Mouse (Mus musculus) CH12F3 (cell line): ENCODE measurements around the gene Mrps12.

Experiments
- in situ Hi-C: fragments of 300-500 bp; cut with MboI; formaldehyde crosslinking; loops from 2 replicates; pipeline ENCODE4 v1.14.3; 2020; ENCODE audit warnings: low sequenced_read_pairs

The Mrps12 gene

DNA sequence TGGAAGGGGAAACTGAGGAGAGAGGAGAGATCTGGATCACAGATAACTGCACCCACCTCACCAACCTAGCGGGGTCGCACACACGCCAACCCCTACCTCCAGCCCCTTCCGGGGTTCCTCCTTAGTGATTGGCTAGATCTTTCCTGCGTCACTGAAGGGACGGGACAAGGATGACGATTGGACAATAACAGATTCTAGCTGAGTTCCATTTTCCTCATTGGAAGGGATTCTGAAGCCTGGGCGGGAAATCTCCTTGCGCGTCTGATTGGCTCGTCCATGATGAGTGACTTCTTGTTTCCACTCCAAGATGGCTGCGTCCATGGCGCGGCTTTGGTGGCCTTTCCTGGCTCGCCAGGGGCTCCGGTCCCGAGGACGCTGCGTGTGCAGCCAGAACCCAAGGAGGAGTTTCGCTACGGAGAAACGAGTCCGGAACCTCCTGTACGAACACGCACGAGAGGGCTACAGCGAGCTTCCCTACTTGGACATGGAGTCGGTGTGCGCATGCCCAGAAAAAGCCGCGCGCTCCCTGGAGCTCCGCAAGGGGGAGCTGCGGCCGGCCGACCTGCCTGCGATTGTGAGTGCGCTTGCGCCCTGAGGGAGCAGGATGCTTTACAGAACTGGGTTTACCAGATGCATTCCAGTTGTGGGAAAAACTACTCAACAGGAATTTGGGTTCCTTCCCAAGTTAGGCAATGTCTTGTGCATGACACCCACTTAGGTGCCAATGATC is at the start of gene Mrps12, which contains the start of gene Sars2:
Gene Mrps12, minus strand, starts transcription at position 112 of the 730 bp plus-strand sequence.
Gene Sars2, plus strand, starts transcription at position 284 of the 730 bp plus-strand sequence.
- in situ Hi-C loops, result no loop called here

GRCm38 (mm10) chr7:28790066-28790806 is 48.6 kb upstream of the Mrps12 start:
- in situ Hi-C loops, result no loop called here

- in situ Hi-C loops, result no loop called here
Measured at GRCm38 (mm10) chr7:28789235-28789634, 47.6 kb upstream of the Mrps12 start.

DNA sequence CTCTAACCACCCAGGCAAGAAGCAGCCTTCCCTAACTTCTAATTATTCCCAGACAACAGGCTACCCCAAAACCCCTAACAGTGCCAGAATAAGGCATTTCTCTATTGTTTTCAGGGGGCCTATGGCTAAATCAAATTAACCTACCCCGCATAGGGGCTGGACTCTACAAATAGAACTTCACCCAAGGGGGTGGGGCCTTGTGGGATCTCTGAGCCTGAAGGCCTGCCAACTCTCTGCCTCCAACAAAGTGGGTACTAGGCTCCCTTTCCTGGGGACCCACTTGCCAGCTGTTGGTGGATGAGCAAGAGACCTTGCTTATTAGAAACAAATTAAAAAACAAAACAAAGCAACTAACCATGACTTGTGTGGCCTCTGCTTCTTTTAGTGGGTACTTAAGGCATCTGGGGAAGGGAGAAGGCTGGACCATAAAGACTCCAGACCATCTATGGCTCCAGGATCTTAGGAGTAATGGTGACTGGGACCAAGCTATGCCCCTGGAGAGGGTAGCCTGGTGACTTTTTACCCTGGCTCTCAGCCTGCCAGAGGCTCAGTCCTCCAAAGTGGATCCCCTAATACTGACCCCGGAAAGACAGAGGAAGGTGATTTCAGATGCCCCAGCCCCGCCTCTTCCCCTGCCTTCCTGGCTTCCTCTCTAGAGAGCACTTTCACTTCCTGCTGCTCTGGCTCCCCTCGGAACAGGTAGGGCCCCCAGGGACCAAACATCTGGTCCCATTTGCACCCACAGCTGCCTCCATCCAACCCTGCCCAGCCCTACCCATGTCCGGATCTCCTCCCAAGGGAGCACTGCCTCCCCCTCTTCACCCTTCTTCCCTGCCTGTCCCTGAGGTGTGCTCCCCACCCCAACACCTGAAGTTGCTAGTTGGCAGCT is 46.9 kb upstream of the Mrps12 start, which contains the start of gene Rinl:
Gene Rinl, plus strand, starts transcription at position 663 of the 889 bp plus-strand sequence.
- in situ Hi-C loops, result no loop called here

GRCm38 (mm10) chr7:28787884-28788283 is 46.3 kb upstream of the Mrps12 start:
- in situ Hi-C loops, result no loop called here

- in situ Hi-C loops, result no loop called here
Measured at GRCm38 (mm10) chr7:28785161-28785560, 43.5 kb upstream of the Mrps12 start.

DNA sequence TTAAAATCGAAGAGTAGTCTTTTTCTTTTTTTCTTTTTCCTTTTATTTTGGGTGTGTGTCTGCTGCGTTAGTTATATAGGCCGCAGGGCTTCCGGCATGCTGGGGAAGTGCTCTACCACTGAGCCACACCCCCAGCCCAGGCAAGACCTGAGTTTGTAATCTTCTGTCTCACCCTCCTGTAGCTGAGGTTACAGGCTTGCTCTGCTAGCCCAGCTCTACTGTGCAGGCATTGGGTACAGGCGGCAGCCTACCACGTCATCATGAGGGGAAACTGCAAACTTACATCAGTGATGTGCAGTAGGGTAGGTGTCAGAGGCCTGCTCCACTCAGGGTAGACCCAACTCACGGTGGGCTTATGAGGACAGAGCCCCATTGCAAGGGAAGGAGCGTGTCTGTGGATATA is 39.6 kb upstream of the Mrps12 start:
- in situ Hi-C loops, result no loop called here

DNA sequence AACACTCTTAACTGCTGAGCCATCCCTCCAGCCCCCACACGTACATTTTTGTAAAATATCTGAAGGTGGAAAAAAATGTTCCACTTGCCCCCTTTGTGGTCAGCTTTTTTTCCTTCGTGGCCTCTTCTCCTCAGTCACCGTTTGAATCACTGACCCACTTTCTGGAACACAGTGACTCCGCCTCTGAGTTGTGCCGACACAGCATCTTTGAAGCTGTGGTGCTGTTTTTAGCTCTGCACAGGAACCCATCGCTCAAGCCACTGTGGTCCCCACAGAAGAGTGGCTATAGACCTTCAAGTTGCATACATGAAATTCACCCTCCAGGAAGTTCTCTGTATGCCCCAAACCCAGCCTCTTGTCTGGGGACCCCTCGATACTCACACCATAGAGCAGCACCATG is 39.2 kb upstream of the Mrps12 start:
- in situ Hi-C loops, result no loop called here

- in situ Hi-C loops, result no loop called here
Measured at GRCm38 (mm10) chr7:28780067-28780658, 38.5 kb upstream of the Mrps12 start.

- in situ Hi-C loops, result no loop called here
Measured at GRCm38 (mm10) chr7:28778825-28779224, 37.2 kb upstream of the Mrps12 start.

DNA sequence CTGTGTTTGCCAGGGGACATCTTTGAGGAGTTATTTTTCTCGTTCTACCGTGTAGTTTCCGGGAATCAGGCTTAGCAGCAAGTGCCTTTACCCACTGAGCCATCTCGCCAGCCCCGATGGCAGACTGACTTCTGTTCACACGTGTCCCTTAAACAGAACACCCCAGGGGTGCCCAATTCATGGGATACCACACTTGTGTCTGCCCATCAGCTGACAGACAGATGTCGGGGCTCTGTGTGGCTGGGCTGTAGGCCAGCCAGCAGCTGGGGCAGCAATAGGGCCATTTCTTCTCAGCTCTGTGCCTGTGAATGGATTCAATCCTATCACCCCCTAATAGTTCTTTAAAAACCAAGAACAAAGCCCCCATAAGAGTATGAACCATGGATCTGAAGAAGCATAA is 33.5 kb upstream of the Mrps12 start:
- in situ Hi-C loops, result no loop called here

DNA sequence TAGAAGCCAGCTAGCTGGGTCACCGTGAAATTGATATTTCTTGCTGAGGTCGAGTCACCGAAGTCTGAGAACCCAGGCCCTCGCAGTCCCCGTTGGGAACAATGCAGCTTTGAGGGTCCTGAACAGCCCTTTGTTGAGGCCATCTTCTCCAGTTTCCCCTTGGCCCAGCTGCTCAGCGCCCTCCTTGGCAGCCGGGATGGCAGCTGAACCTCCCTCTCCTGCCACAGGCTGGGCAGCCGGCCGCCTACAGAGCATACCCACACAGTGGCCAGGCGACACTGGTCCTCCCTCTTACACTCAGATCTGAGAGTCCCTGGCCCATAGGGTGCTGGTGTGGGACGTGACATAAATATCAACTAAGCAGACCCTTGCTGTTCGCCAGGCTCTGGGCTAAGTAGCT is 32.5 kb upstream of the Mrps12 start:
- in situ Hi-C loops, result no loop called here

DNA sequence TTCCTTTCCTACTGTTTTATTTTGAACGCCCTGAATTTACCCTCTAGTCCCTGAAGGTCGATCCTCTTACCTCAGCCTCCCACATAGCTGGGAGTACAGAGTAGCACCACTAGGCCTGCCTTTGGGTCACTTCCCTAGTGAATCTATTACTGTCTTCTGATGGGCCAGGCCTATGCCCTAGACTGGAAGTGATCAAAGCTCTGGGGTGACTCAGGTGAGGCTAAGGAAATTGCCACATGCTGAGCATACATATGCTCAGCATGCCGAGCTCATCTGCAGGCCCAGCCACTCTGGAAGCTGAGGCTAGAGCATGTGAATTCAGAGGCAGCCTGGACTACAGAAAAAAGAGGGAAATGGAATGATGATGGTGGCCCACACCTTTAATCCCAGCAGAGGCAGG is 31.5 kb upstream of the Mrps12 start:
- in situ Hi-C loops, result no loop called here

DNA sequence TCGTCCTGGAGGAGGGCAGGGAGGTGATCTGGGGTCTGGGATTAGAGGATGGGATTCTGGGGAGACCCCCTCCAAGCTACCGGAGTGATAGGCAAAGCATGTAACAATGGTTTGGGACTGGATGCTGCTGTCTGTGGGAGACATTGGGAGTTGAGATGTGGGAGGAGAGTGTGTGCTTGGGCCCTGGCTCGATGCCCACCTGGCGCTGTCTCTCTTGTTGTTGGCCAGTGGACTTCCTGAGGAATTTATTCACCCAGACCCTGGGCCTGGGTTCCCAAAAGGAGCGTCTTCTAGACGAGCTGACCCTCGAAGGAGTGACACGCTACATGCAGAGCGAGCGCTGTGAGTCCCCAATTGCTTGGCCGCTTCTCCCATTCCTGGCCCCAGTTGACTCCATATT is 30.2 kb upstream of the Mrps12 start:
- in situ Hi-C loops, result no loop called here

GRCm38 (mm10) chr7:28770309-28770708 is 28.7 kb upstream of the Mrps12 start:
- in situ Hi-C loops, result no loop called here

GRCm38 (mm10) chr7:28769414-28769958 is 27.9 kb upstream of the Mrps12 start:
- in situ Hi-C loops, result no loop called here

DNA sequence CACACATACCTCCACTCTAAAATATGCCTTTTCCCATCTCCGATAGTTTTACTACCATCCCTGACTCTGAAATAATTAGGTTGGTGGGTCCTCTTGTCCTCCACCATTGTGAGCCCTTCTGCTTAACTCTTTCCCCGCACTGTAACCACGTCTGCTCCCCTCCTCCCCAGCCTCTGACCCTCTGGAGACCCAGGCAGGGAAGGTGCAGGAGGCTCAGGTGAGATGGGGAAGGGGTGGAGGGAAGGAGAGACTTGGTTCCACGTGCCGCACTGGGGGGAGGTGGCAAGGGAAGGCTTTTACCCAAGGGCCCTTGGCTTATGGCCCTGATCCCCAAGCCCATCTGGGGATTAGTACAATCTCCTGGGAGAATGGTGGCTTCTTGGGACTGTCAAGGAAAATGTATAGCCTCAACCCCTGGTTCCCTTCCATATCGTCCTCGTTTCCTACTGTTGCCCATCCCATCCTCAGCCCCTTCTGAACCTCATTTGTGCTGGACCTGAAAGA is 25.9 kb upstream of the Mrps12 start, which contains the start of gene Nfkbib:
Gene Nfkbib, minus strand, starts transcription at position 51 of the 504 bp plus-strand sequence.
- in situ Hi-C loops, result no loop called here

DNA sequence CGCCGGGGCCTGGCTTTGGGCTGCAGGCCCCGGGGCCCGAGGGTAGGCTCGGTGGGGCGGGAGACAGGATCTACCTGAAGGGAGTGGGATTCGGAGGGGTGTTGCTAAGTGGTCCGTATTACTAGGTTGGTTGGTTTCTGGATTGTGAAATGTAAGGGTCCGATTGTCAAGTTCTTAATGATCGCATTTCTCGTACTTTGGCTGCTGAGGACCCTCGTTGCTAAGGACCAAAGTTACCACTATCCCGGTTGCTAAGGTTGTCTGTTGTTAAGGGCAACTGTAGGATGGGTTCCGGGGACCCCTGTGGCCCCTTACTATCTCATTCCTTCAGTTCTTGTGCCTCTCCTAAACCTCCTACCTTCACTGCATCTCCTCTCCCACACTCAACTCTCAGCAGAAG is 25.3 kb upstream of the Mrps12 start:
- in situ Hi-C loops, result no loop called here

- in situ Hi-C loops, result no loop called here
Measured at GRCm38 (mm10) chr7:28766173-28766879, 24.7 kb upstream of the Mrps12 start, which contains the start of gene Sirt2. TSS of gene Sirt2 (plus strand) at chr7:28766735.
